23 mouse cellular contexts compared by ENCODE assay signal in genomic region chr16:36289140-36289539, GRCm38 (mm10). TPM values are rescaled to one million over a fixed set of nuclear protein-coding genes. Genes with fewer than 3 reads are reported as not detected.
"Had no signal": no experiment of that assay in that cellular context is flagged by ENCODE, and none has a peak within 500 bp of the region (broad histone marks: within the 10 kb centered on the region; RNA-seq: fewer than 3 reads in every experiment).

No protein-coding gene starts in this region.

- H3K4me2 ChIP-seq: liver, embryonic 15.5 days; lung, embryonic 15.5 days; midbrain, embryonic 11.5 days; midbrain, embryonic 13.5 days; midbrain, embryonic 15.5 days; neural tube, embryonic 12.5 days; stomach, embryonic 15.5 days had no signal

- ATAC-seq: lung, postnatal 0 days; midbrain, embryonic 13.5 days; midbrain, embryonic 15.5 days had no signal

- H3K9ac ChIP-seq: liver, embryonic 15.5 days; lung, embryonic 15.5 days; midbrain, embryonic 13.5 days; midbrain, embryonic 15.5 days; neural tube, embryonic 12.5 days; stomach, embryonic 15.5 days had no signal

- H3K9me3 ChIP-seq: liver, embryonic 15.5 days; lung, embryonic 15.5 days; megakaryocyte, embryonic 14.5 days; midbrain, embryonic 13.5 days; midbrain, embryonic 15.5 days; neural tube, embryonic 12.5 days; stomach, embryonic 15.5 days had no signal

- DNase-seq: lung, adult 2 months; lung, postnatal 4 days; right cerebral cortex, postnatal 14 days; thymus, adult 2 months; thymus, postnatal 25 days; thymus, postnatal 4 days had no signal

- H3K36me3 ChIP-seq: liver, embryonic 15.5 days; lung, embryonic 15.5 days; midbrain, embryonic 13.5 days; midbrain, embryonic 15.5 days; neural tube, embryonic 12.5 days; stomach, embryonic 15.5 days had no signal

- H3K27ac ChIP-seq: liver, embryonic 15.5 days; lung, embryonic 15.5 days; midbrain, embryonic 13.5 days; midbrain, embryonic 15.5 days; neural tube, embryonic 12.5 days; stomach, embryonic 15.5 days; stomach, postnatal 0 days had no signal

- H3K4me1 ChIP-seq: liver, embryonic 15.5 days; lung, embryonic 15.5 days; megakaryocyte, embryonic 14.5 days; midbrain, embryonic 13.5 days; midbrain, embryonic 15.5 days; neural tube, embryonic 12.5 days; stomach, embryonic 15.5 days had no signal

- H3K27me3 ChIP-seq: liver, embryonic 15.5 days; lung, embryonic 15.5 days; megakaryocyte, embryonic 14.5 days; midbrain, embryonic 13.5 days; midbrain, embryonic 15.5 days; neural tube, embryonic 12.5 days; stomach, embryonic 15.5 days had no signal

- H3K4me3 ChIP-seq: liver, embryonic 15.5 days; lung, embryonic 15.5 days; megakaryocyte, embryonic 14.5 days; midbrain, embryonic 13.5 days; midbrain, embryonic 15.5 days; neural tube, embryonic 12.5 days; stomach, embryonic 15.5 days had no signal

RNA-seq across cellular contexts. Expression of gene Stfa1, which starts 12.4 kb away (rescaled TPM):
- total RNA-seq: monocyte, adult 5-6 weeks had no signal
- polyA plus RNA-seq: lung, adult 2 months; spleen, adult 2 months; testis, adult 2 months; thymus, adult 2 months; urinary bladder, adult 2 months had no signal

RNA-seq across cellular contexts. Expression of gene BC117090, which starts 45.0 kb away (rescaled TPM):
- total RNA-seq: midbrain, postnatal 0 days; monocyte, adult 5-6 weeks; neutrophil, adult 5-6 weeks had no signal
- polyA plus RNA-seq: lung, adult 2 months; lung, embryonic 15.5 days; midbrain, embryonic 11.5 days; midbrain, embryonic 13.5 days; midbrain, embryonic 15.5 days; midbrain, postnatal 0 days; neural tube, embryonic 12.5 days; neural tube, embryonic 14.5 days; spleen, adult 2 months; testis, adult 2 months; thymus, adult 2 months; urinary bladder, adult 2 months had no signal
